Mouse (Mus musculus) embryonic facial prominence, embryonic 14.5 days (tissue): ENCODE measurements around the gene Hyal1. TPM values are rescaled to one million over a fixed set of nuclear protein-coding genes. Genes with fewer than 3 reads are reported as not detected.

Source experiments
- ATAC-seq: fragments of 200-750 bp; cut with Nextera tagmentation; 2 replicates; pipeline ENCODE4 v1.8.0; 2017; ENCODE audit warnings: low read depth, moderate number of reproducible peaks, moderate TSS enrichment
- DNase-seq: peaks from one replicate; pipeline ENCODE4 v3.0.0-alpha.2; 2015; ENCODE audit warnings: low spot score
- H3K27ac ChIP-seq: fragments of 300-500 bp; sonication (generic); replicated peaks from 2 replicates; pipeline ENCODE4 v1.5.1; 2014; ENCODE audit warnings: low read depth, mild to moderate bottlenecking, low read length, moderate library complexity
- H3K27me3 ChIP-seq: fragments of 300-500 bp; sonication (generic); replicated peaks from 2 replicates; pipeline ENCODE4 v1.6.1; 2014; ENCODE audit warnings: low read length; ENCODE audit not compliant: control insufficient read depth, insufficient read depth
- H3K36me3 ChIP-seq: fragments of 300-500 bp; sonication (generic); 2 replicates; pipeline ENCODE4 v1.6.1; 2014; ENCODE audit warnings: low read length, mixed read lengths; ENCODE audit not compliant: control insufficient read depth, insufficient read depth
- H3K4me1 ChIP-seq: fragments of 300-500 bp; sonication (generic); 2 replicates; pipeline ENCODE4 v1.6.1; 2014; ENCODE audit warnings: antibody characterized with exemption, low read length; ENCODE audit not compliant: control insufficient read depth, insufficient read depth
- H3K4me2 ChIP-seq: fragments of 300-500 bp; sonication (generic); 2 replicates; pipeline ENCODE4 v1.6.1; 2014; ENCODE audit warnings: low read depth, mild to moderate bottlenecking, low read length, moderate library complexity, mixed read lengths
- H3K4me3 ChIP-seq: fragments of 300-500 bp; sonication (generic); 2 replicates; pipeline ENCODE4 v1.5.1; 2014; ENCODE audit warnings: low read depth, mild to moderate bottlenecking, low read length
- H3K9ac ChIP-seq: fragments of 300-500 bp; sonication (generic); 2 replicates; pipeline ENCODE4 v1.6.1; 2014; ENCODE audit warnings: low read depth, mild to moderate bottlenecking, low read length, moderate library complexity, mixed read lengths
- H3K9me3 ChIP-seq: fragments of 300-500 bp; sonication (generic); 2 replicates; pipeline ENCODE4 v1.6.1; 2016; ENCODE audit warnings: low read length; ENCODE audit not compliant: control insufficient read depth
- WGBS: fragments of 180-500 bp; shearing (Covaris S2); extraction: QIAGEN DNeasy Blood & Tissue Kit; methylation state at CpG from one replicate; pipeline ENCODE4 v1.1.7; 2014; 5-methylcytosine and 5-hydroxymethylcytosine counted together
- polyA plus RNA-seq: library from polyadenylated mRNA; unstranded; fragments of >200 nt; fragmentation: Nextera tagmentation; extraction: Ambion mirVana; gene quantifications from 2 replicates; pipeline ENCODE4 v1.2.1, GENCODE M21; 2014

The Hyal1 gene
- 5.6 and 6.8 TPM in 2 replicates for polyA plus RNA-seq

DNA sequence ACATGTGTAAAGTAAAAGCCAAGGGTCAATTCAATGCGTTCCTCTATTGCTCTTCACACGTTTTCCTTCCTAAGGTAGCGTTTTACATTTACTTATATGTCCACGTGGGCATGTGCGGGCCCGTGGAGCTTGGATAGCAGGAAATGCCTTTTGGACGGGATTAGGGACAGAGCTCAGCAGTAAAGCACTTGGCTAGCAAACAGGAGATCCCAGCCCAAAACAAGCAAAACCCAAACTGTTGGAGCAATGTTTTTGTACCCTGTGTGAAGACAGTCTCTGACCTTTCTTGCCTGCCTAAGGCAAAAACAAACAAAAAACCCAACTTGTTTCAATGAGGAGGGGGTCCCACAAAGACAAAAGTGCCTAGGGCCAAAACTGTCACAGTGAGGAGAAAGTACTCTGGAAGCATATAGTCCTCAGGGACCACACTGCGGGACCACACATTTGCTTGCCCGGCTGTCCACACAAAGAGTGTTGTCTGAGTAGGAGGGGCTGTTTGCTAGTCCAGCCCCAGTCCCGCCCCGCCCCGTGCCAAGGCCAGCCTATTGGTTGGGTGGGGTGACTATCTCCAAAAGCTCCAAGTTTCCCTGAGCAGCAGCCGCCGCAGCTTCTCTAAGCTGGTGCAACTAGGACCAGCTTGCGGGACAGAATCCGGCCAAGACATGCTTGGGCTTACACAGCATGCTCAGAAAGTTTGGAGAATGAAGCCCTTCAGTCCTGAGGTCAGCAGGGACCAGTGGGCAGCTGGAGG, at the start of gene Hyal1:
Gene Hyal1 (plus strand): TSS at position 571 of the 751 bp plus-strand sequence.
- Histone ChIP-seq H3K4me1 (peaks cover 11% of the 10 kb centered on the region), H3K4me3 (peak within 1 kb of the TSS; percentile 43), H3K4me2 (peak within 1 kb of the TSS; percentile 63), H3K36me3 (peaks cover 33% of the 10 kb centered on the region), H3K9me3 (no peaks in the 10 kb centered on the region), H3K27ac (peak within 1 kb of the TSS; percentile 82), H3K9ac (peak within 1 kb of the TSS; percentile 67), H3K27me3 (no peaks in the 10 kb centered on the region)
- DNase-seq, result peak; percentile 92
- 21% methylated on average over 13 of the region's 16 CpGs for WGBS
- ATAC-seq, result peak; percentile 75

DNA sequence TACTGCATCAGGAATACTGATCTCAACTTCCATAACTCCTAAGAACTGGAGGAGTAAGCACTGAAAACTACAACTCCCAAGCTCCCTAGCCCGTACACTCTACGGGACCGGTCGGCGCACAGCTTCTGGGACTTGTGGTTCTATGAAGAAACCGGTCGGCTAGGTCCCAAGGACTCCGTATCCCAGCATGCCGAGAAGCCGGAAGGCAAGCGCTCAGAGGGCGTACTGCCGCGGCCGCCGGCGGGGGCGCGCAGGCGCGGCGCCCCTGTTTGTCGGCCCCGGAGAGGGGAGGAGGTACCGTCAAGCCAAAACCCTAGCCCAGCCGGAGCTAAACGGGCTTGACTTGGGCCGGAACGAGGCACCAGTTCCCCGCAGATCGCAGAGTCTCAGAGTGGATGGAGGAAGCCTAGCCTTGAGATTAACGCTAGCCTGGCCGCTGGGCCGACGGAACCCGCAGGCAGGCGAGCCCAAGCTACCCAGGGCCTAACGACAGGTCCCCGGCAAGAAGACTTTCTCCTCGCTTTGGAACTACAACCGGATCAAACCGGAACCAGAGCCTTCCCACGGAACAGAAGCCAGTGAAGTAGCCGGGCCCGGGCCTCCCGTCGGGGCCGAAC, 42.8 kb upstream of the Hyal1 start, which contains the start of gene Tmem115:
Gene Tmem115 (plus strand): TSS at position 155 of the 617 bp plus-strand sequence.
- peak within 1 kb of the TSS; percentile 94 for H3K9ac ChIP-seq
- peak within 1 kb of the TSS; percentile 91 for H3K4me3 ChIP-seq
- peak within 1 kb of the TSS; percentile 98 for H3K4me2 ChIP-seq
- no peaks in the 10 kb centered on the region for H3K27me3 ChIP-seq
- no peaks in the 10 kb centered on the region for H3K9me3 ChIP-seq
- peak; percentile 100 for DNase-seq
- H3K27ac ChIP-seq, result peak within 1 kb of the TSS; percentile 87
- H3K36me3 ChIP-seq, result peaks cover 17% of the 10 kb centered on the region
- ATAC-seq, result peak; percentile 99
- 1% methylated on average over 38 of the region's 48 CpGs for WGBS
- peaks cover 23% of the 10 kb centered on the region for H3K4me1 ChIP-seq

GRCm38 (mm10) chr9:107534408-107535202, 42.1 kb upstream of the Hyal1 start:
- DNase-seq, result no peak
- peaks cover 24% of the 10 kb centered on the region for H3K36me3 ChIP-seq
- H3K9ac ChIP-seq, result peak overlapping the region; percentile 94
- H3K4me2 ChIP-seq, result peak overlapping the region; percentile 98
- no peak for ATAC-seq
- H3K9me3 ChIP-seq, result no peaks in the 10 kb centered on the region
- WGBS, result under 1% methylated on average over 33 of the region's 40 CpGs
- H3K4me3 ChIP-seq, result peak overlapping the region; percentile 91
- H3K27me3 ChIP-seq, result no peaks in the 10 kb centered on the region
- peak overlapping the region; percentile 87 for H3K27ac ChIP-seq
- H3K4me1 ChIP-seq, result peaks cover 23% of the 10 kb centered on the region

DNA sequence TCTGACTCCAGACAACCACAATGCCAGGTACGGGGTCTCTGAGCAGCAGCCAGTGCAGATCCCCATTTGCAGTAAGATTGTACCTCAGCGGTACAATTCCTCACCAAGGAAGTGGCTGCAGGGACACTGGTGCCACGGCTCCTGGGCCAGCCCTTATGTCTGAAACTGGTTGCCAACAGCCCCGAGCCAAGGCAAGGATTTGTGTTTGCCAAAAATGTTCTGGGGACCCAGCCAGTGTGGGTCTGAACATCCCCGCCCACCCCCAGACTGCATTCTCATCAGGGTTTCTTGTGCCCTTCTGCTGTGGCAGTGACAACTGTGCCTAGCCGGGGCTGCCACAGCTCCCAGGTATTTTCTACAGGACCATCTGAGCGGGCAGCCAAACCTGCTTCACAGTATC, 38.5 kb upstream of the Hyal1 start:
- Histone ChIP-seq H3K4me2 (no peak overlapping the region), H3K4me3 (no peak overlapping the region), H3K4me1 (peaks cover 32% of the 10 kb centered on the region), H3K9ac (no peak overlapping the region), H3K9me3 (no peaks in the 10 kb centered on the region), H3K36me3 (peaks cover 32% of the 10 kb centered on the region), H3K27me3 (no peaks in the 10 kb centered on the region), H3K27ac (no peak overlapping the region)
- DNase-seq (no peak), ATAC-seq (no peak)
- WGBS, result 99% methylated on average over 7 of the region's 7 CpGs

DNA sequence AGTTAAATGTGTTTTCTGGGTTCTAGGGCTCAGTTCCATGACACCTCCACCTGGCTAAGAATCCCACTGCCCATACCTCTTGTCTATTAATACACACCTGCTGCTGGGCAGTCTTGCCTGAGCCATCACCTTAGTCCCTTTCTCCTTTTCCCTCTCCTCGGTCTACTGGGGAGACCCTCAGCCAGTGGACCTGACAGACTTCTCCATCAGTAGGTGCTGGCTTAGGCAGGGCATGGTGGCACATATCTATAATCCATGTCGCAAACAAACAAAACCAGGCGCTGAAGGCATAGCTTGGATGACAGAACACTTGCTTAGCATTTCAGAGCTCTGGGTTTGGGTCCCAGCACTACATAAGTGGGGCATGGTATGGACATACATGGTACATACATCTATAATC, 38.0 kb upstream of the Hyal1 start:
- peaks cover 32% of the 10 kb centered on the region for H3K36me3 ChIP-seq
- no peak overlapping the region for H3K4me2 ChIP-seq
- WGBS, result 93% methylated on average over 3 of the region's 3 CpGs
- no peak overlapping the region for H3K4me3 ChIP-seq
- ATAC-seq (no peak), DNase-seq (no peak)
- no peaks in the 10 kb centered on the region for H3K9me3 ChIP-seq
- H3K4me1 ChIP-seq, result peaks cover 30% of the 10 kb centered on the region
- no peak overlapping the region for H3K27ac ChIP-seq
- H3K9ac ChIP-seq, result no peak overlapping the region
- no peaks in the 10 kb centered on the region for H3K27me3 ChIP-seq

DNA sequence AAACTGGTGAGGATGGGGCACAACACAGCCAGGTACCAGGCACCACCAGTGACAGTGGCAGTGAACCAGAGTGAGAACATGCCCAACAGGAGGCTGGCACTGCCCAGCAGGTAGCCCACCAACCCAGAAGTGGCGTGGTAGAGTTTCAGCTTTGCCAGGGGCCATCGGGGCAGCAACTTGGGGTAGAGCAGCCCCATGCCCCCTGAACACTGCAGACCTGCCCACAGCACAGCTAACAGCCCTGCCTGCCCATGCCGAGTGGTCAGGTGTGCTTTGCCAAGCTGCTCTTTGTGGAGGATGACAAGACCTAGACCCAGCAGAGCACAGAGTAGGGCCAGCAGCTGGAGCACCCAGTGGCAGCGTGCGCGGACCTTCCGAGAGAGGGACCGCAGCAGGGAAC, 36.8 kb upstream of the Hyal1 start:
- no peaks in the 10 kb centered on the region for H3K27me3 ChIP-seq
- no peak overlapping the region for H3K4me3 ChIP-seq
- H3K9ac ChIP-seq, result no peak overlapping the region
- no peak for DNase-seq
- peaks cover 30% of the 10 kb centered on the region for H3K4me1 ChIP-seq
- no peaks in the 10 kb centered on the region for H3K9me3 ChIP-seq
- H3K27ac ChIP-seq, result no peak overlapping the region
- no peak overlapping the region for H3K4me2 ChIP-seq
- ATAC-seq, result no peak
- H3K36me3 ChIP-seq, result peaks cover 43% of the 10 kb centered on the region
- 97% methylated on average over 8 of the region's 8 CpGs for WGBS

DNA sequence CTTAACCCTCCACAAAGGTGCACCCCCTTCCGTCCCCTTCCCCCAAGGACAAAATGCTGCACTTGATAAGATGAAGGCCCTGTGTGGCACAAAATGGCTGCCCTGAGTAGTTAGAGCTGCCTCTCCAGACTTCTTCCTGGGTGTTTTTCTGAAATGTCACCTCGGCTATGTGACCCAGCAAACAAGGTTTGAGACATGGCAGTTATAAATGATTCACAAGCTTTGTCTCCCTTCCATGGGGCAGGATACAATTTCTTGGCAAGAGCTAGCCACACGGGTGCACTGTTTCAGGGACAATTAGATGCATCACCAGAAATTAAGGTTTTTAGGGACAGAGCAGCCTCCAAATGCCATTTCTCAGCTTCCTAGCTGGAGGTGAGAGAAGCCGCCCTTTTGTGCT, 36.3 kb upstream of the Hyal1 start:
- Histone ChIP-seq H3K4me1 (peaks cover 27% of the 10 kb centered on the region), H3K27ac (no peak overlapping the region), H3K9ac (no peak overlapping the region), H3K9me3 (no peaks in the 10 kb centered on the region), H3K27me3 (no peaks in the 10 kb centered on the region), H3K4me3 (no peak overlapping the region), H3K36me3 (peaks cover 48% of the 10 kb centered on the region), H3K4me2 (peak overlapping the region; percentile 92)
- no peak for DNase-seq
- no peak for ATAC-seq
- WGBS, result 64% methylated on average over 4 of the region's 4 CpGs

GRCm38 (mm10) chr9:107541005-107541404, 35.7 kb upstream of the Hyal1 start:
- DNase-seq (no peak), ATAC-seq (no peak)
- H3K4me1 ChIP-seq, result peaks cover 21% of the 10 kb centered on the region
- no peaks in the 10 kb centered on the region for H3K9me3 ChIP-seq
- no peak overlapping the region for H3K27ac ChIP-seq
- peak overlapping the region; percentile 71 for H3K4me3 ChIP-seq
- H3K27me3 ChIP-seq, result no peaks in the 10 kb centered on the region
- H3K4me2 ChIP-seq, result peak overlapping the region; percentile 92
- H3K9ac ChIP-seq, result peak overlapping the region; percentile 34; the same call in 1 of the 2 replicates
- 44% methylated on average over 10 of the region's 10 CpGs for WGBS
- H3K36me3 ChIP-seq, result peaks cover 48% of the 10 kb centered on the region
